Mouse (Mus musculus): ENCODE measurements at regions not wholly inside any gene's neighbourhood (a gene's known extent, or its start where the extent isn't known, plus 50 kb on each side); places are given as distances from the start of the nearest gene placed in this dataset.

DNA sequence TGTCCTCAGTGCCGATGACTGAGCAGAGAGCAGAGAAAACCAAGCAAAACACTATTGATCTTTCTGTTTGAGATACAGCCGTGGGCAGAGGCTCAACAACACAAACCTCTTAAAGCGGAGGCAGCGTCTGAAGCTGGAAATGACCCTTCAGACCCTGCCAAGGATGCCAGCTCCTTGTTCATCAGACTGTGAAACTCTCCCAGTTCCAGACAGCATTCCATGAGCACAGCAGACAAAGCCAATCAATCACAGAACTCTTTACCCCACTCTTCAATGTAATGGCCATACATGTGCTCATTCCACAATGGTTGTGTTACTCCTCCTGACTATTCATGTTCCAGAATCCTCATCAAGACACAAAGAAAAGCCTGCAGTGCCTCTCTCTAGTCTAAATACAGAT lies 73.5 kb downstream of the Tmem114 start:
- ChIA-PET CTCF (no interaction called here), POLR2A (no interaction called here)

DNA sequence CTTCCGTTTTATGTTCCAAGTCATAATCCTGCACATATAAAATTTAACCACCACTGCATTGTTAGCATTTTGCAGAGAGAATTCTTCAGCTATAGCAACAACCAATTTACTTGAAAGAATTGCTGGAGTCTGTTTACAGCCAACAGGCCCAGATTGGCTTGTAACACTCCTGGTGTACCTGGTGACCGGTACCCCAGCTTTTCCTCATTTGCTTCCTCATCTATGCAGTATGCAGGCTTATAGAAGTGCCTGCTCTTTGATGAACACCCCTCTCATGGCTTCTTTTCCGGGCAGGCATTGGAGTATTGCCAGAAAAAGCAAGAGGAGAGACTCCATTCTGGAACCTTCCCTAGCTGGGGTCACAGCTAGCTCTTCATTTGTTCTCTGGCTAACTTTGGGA lies 75.8 kb downstream of the Tmem114 start:
- CTCF ChIA-PET, result no interaction called here
- POLR2A ChIA-PET, result no interaction called here

DNA sequence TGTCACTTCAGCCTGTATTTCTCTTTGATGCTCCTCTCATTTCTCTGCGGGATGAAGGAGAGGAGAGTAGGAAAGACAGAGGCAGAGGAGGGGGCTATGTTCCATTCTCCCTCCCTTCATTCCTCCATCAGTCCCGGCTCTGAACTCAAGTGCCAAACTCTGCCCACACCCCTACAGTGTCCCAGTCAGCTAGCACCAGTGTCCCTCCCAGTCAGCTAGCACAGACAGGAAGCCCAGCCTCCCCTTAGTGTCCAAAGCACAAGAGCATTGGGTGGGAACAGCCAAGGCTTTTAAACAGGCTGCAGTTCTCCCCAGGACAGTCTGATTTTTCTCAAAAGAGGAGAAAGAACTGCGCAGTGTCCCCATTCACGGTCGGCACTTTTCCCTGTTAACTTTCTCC lies 76.3 kb downstream of the Tmem114 start:
- ChIA-PET CTCF (no interaction called here), POLR2A (no interaction called here)

DNA sequence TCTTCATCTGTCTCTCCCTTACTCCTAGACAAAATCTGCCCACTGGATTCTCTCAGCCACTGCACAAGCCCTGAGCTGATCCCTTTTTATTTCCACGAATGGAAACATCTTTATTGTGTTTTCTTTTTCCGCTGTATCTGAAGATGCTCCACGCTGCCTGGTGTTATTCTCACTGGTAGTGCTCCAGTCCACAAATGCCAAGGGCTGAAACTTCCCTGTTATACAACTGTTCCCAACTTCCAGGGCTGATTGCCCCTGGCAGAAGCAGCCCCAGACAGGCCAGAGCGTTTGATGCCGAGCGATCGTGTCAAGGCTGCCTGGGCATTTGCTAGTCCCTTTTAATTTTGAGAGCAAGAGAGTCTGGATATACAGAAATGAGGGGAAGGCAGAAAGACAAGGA lies 79.7 kb downstream of the Tmem114 start:
- CTCF ChIA-PET, result no interaction called here
- POLR2A ChIA-PET, result no interaction called here

DNA sequence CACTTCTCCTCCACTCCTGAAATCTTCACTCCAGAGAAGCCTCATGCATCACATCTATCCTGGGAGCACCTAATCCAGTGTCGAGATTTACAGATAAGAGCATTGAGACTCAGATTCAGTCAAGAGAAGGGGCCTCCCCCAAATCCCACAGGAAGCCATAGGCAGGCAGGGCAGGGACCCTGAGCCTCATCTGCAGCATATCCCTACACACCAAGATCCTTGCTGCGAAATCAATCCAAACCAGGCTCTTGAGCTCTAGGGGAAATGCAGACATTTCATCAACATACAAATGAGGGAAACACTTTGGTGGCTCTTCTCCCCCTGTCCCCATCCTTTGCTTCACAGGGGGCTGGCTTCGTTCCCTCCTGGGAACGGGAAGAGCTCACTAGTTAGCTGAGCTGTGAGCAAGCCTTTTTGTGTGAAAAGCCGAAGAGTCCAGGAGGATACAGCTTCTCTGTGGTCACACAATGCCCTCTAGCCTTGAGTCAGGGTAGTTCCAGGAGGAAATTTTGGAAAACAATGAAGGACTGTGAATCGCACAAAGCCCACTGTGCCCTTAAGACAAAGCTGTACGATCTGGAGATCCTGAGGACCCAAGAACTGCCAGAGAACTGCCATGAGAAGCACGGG lies 91.7 kb downstream of the Tmem114 start:
- POLR2A ChIA-PET, result interaction anchor here in 1 of 4 experiments (1.2 kb wide), 1 partner anchor 382 kb away, joined by 3 read pairs; no protein-coding TSS in a partner anchor

DNA sequence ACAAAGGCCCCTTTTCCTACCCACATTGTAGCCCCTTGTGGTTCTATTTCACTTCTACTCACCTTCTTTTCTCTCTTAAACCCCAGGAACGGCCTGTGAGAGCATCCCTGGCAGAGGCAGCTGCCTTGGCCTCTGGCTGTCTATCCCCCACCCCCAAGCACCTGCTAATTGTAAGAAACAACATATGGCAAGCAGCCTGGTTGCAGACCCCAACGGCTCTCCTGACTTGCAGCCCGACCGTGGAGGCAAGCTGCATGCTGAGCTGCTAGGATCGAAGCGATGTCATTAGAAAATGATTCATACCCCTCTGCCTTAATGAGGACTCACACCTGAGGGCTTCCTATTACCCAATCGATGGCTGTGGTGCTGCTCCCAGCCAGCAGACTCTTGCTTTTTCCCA lies 112.9 kb downstream of the Tmem114 start:
- ChIA-PET CTCF (no interaction called here), POLR2A (no interaction called here)

More for the DNA sequence above, 91.7 kb downstream of the Tmem114 start:
- CTCF ChIA-PET, result interaction anchor here in 2 of 4 experiments (0.6 to 1.1 kb wide), 3 partner anchors 401 to 1830 kb away, joined by 3 read pairs; no protein-coding TSS in a partner anchor

DNA sequence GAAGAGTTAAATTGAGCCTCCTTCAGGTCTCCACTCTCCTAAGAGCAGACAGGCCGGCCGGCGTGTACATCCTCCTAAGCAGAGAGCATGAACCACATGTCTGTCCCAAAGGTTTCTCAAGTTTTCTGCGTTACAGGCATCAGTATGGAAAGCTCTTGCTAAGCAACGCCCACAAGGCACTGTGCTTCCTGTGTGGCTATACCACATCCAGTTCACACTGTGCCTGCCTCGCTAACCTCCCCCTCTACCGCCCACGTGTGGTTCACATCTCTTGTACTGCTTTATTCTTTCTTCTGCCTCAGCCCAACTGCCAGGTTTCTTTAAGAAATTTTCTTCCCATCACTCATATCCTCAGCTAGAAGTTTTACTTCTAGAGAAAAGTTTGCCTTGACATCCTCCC lies 118.5 kb downstream of the Tmem114 start:
- CTCF ChIA-PET, result no interaction called here

More for the DNA sequence above, 118.5 kb downstream of the Tmem114 start:
- POLR2A ChIA-PET, result no interaction called here

All from embryonic stem cell, embryonic (primary cell).